Mouse (Mus musculus) limb, embryonic 14.5 days (tissue): ENCODE measurements around the gene Prss46. TPM values are rescaled to one million over a fixed set of nuclear protein-coding genes. Genes with fewer than 3 reads are reported as not detected.

ENCODE experiments used
- ATAC-seq: fragments of 200-750 bp; cut with Nextera tagmentation; 2 replicates; pipeline ENCODE4 v1.8.0; 2017; ENCODE audit warnings: low read depth, moderate number of reproducible peaks, moderate TSS enrichment; ENCODE audit not compliant: low FRiP score
- DNase-seq: peaks from one replicate; pipeline ENCODE4 v3.0.0-alpha.2; 2015; ENCODE audit warnings: low spot score
- H3K27ac ChIP-seq: fragments of 300-500 bp; sonication (generic); replicated peaks from 2 replicates; pipeline ENCODE4 v1.5.1; 2014; ENCODE audit warnings: low read depth, mild to moderate bottlenecking, low read length, moderate library complexity, mixed read lengths
- H3K27me3 ChIP-seq: fragments of 300-500 bp; sonication (generic); 2 replicates; pipeline ENCODE4 v1.6.1; 2014; ENCODE audit warnings: low read length, mixed read lengths; ENCODE audit not compliant: control insufficient read depth, insufficient read depth
- H3K36me3 ChIP-seq: fragments of 300-500 bp; sonication (generic); 2 replicates; pipeline ENCODE4 v1.6.1; 2014; ENCODE audit warnings: mild to moderate bottlenecking, low read length, moderate library complexity, mixed read lengths; ENCODE audit not compliant: control insufficient read depth, insufficient read depth
- H3K4me1 ChIP-seq: fragments of 300-500 bp; sonication (generic); 2 replicates; pipeline ENCODE4 v1.6.1; 2014; ENCODE audit warnings: antibody characterized with exemption, low read length, mixed read lengths; ENCODE audit not compliant: control insufficient read depth, insufficient read depth
- H3K4me2 ChIP-seq: fragments of 300-500 bp; sonication (generic); replicated peaks from 2 replicates; pipeline ENCODE4 v1.6.1; 2014; ENCODE audit warnings: low read depth, mild to moderate bottlenecking, low read length, moderate library complexity; ENCODE audit not compliant: severe bottlenecking
- H3K4me3 ChIP-seq: fragments of 300-500 bp; sonication (generic); replicated peaks from 2 replicates; pipeline ENCODE4 v1.5.1; 2014; ENCODE audit warnings: low read length
- H3K9ac ChIP-seq: fragments of 300-500 bp; sonication (generic); 2 replicates; pipeline ENCODE4 v1.6.1; 2014; ENCODE audit warnings: mild to moderate bottlenecking, low read depth, low read length, moderate library complexity; ENCODE audit not compliant: severe bottlenecking
- H3K9me3 ChIP-seq: fragments of 300-500 bp; sonication (generic); 2 replicates; pipeline ENCODE4 v1.6.1; 2016; ENCODE audit warnings: low read length; ENCODE audit not compliant: control insufficient read depth
- POLR2A ChIP-seq: fragments of 200-500 bp; IDR thresholded peaks from 2 replicates; pipeline ENCODE4 v1.8.0; 2012; ENCODE audit warnings: inconsistent platforms, mild to moderate bottlenecking, moderate library complexity, borderline replicate concordance; ENCODE audit not compliant: insufficient read depth, insufficient read length; ENCODE audit errors: extremely low read depth
- WGBS: fragments of 180-500 bp; shearing (Covaris S2); extraction: QIAGEN DNeasy Blood & Tissue Kit; methylation state at CpG from one replicate; pipeline ENCODE4 v1.1.7; 2014; 5-methylcytosine and 5-hydroxymethylcytosine counted together
- polyA plus RNA-seq, 2 experiments: library from polyadenylated mRNA; depleted of rRNA in 1 of 2; stranded (reverse) in 1 of 2; unstranded in 1 of 2; fragments of >200 nt; fragmentation: Nextera tagmentation in 1 of 2; extraction: Ambion mirVana in 1 of 2; gene quantifications; 2 replicates each; pipeline versions ENCODE4 v1.2.1 to v1.2.3; 2012 to 2014

Gene Prss46
- polyA plus RNA-seq, 2 experiments: not detected

DNA sequence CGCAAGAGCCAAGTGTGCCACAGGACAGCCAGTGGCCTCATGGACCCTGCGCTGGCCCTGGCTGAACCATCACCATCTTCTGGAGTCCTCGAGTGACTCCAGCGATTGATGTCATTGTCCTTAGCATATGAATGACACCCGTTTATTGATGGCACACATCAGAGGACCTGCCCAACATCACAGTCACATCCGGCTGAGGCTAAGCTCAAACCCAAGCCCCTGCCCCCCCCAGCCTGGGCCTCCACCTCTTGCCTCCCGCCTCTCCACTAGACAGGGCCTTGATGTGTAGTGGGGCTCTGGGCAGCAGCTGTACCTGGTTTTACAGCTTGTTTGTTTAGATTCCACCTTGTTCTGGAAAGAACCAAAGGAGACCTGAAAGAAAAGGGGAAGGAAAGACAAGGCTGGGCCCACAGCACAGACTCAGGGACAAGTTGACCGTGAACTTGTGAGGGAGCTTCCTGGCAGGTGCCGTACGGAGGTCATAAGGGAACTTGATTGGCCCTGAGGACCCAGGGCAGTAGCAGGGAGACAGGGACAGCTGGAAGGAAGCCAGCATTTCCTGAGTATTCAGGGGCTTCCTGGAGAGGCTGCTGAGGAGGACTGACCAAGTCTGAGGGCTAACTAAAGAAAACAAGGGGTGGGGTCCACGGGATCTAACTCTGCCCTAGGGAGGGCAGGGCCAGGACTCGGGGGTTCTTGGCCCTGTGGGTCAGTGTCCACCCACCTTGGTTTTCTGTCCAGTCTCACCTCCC is 46.9 kb downstream of the Prss46 start:
- DNase-seq: no peak
- H3K4me2 ChIP-seq: no peak overlapping the region
- no peak overlapping the region for H3K4me3 ChIP-seq
- no peak overlapping the region for H3K27ac ChIP-seq
- no peaks in the 10 kb centered on the region for H3K27me3 ChIP-seq
- ATAC-seq: no peak
- no peak for TF ChIP-seq POLR2A
- H3K4me1 ChIP-seq: no peaks in the 10 kb centered on the region
- no peak overlapping the region for H3K9ac ChIP-seq
- 75% methylated on average over 12 of the region's 12 CpGs for WGBS
- H3K9me3 ChIP-seq: no peaks in the 10 kb centered on the region
- no peaks in the 10 kb centered on the region for H3K36me3 ChIP-seq

DNA sequence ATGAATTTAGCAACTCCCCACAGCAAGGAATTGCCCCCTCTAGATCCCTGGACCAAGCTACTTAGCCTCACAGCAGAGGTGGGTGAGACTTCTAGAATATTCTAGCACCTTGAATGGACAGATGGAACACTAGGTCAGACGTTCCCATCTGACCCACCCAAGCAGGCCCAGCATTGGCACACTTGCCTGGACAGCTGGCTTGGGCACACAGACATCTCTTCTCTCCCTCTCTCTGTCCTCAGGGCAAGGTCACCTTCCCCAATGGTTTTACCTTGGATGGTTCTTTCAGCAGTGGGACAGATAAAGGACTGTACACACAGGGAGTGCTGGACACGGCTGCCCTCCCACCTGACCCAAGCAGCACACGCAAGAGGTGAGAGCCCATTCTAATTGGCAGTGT is 48.2 kb downstream of the Prss46 start:
- Histone ChIP-seq H3K27ac (no peak overlapping the region), H3K27me3 (no peaks in the 10 kb centered on the region), H3K36me3 (no peaks in the 10 kb centered on the region), H3K4me2 (no peak overlapping the region), H3K4me1 (no peaks in the 10 kb centered on the region), H3K9me3 (no peaks in the 10 kb centered on the region), H3K9ac (no peak overlapping the region), H3K4me3 (no peak overlapping the region)
- WGBS: 86% methylated on average over 3 of the region's 3 CpGs
- ATAC-seq (no peak), DNase-seq (no peak)
- TF ChIP-seq POLR2A: no peak

- Histone ChIP-seq H3K4me1 (no peaks in the 10 kb centered on the region), H3K27me3 (no peaks in the 10 kb centered on the region), H3K27ac (no peak overlapping the region), H3K36me3 (no peaks in the 10 kb centered on the region), H3K9ac (no peak overlapping the region), H3K4me3 (no peak overlapping the region), H3K9me3 (no peaks in the 10 kb centered on the region), H3K4me2 (no peak overlapping the region)
- TF ChIP-seq POLR2A: no peak
- WGBS: 57% methylated on average over 10 of the region's 10 CpGs
- ATAC-seq (no peak), DNase-seq (no peak)
Observed at GRCm38 (mm10) chr9:110893429-110893828, 49.1 kb downstream of the Prss46 start.

- no peak overlapping the region for H3K27ac ChIP-seq
- H3K9me3 ChIP-seq: no peaks in the 10 kb centered on the region
- TF ChIP-seq POLR2A: no peak
- H3K27me3 ChIP-seq: no peaks in the 10 kb centered on the region
- DNase-seq (no peak), ATAC-seq (no peak)
- no peaks in the 10 kb centered on the region for H3K36me3 ChIP-seq
- no peak overlapping the region for H3K4me2 ChIP-seq
- H3K4me3 ChIP-seq: no peak overlapping the region
- no peak overlapping the region for H3K9ac ChIP-seq
- 39% methylated on average over 5 of the region's 5 CpGs for WGBS
- no peaks in the 10 kb centered on the region for H3K4me1 ChIP-seq
Observed at GRCm38 (mm10) chr9:110895507-110895906, 51.2 kb downstream of the Prss46 start.

DNA sequence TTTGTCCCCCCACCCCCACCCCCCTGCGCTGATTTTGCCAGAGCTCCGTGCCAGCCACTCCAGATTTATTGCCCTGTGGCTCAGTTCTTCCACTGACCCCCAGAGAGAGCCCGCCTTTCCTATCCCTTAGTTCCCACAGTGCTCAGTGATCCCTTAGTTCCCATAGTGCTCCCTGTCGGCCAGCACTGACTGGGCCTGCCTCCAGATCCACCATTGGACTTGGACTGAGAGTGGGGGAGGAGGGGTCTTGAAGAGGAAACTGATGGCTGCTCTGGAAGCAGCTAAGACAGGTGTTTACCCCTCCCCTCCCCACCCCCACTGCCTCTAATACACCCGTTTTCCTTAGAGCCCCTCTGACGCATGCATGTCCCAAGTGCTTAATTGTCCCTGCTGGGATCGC is 51.7 kb downstream of the Prss46 start:
- no peak for DNase-seq

More for the DNA sequence above, 51.7 kb downstream of the Prss46 start:
- Histone ChIP-seq H3K4me1 (no peaks in the 10 kb centered on the region), H3K9ac (no peak overlapping the region), H3K27me3 (no peaks in the 10 kb centered on the region), H3K4me2 (no peak overlapping the region), H3K36me3 (no peaks in the 10 kb centered on the region), H3K4me3 (no peak overlapping the region), H3K27ac (no peak overlapping the region), H3K9me3 (no peaks in the 10 kb centered on the region)
- WGBS: 7% methylated on average over 7 of the region's 7 CpGs
- no peak for TF ChIP-seq POLR2A
- ATAC-seq: no peak
